Mouse (Mus musculus): ENCODE results near the gene Ppp1r12c. TPM values are rescaled to one million over a fixed set of nuclear protein-coding genes. Genes with fewer than 3 reads are reported as not detected.

The Ppp1r12c gene
- polyA plus RNA-seq, 1 experiment from 2014 or later: 14.9 TPM

- Histone ChIP-seq H3K27me3 (ENCODE audit: insufficient read depth, low read length) (peaks cover 16% of the 10 kb centered on the region), H3K27ac (ENCODE audit: low read depth) (no peak overlapping the region), H3K4me2 (ENCODE audit: low read depth, low read length) (no peak overlapping the region), H3K4me3 (ENCODE audit: low read depth, low read length) (no peak overlapping the region), H3K9ac (replicated peaks) (no peak overlapping the region), H3K9me3 (ENCODE audit: low read length) (no peaks in the 10 kb centered on the region), H3K4me1 (ENCODE audit: insufficient read depth) (peaks cover 7% of the 10 kb centered on the region; the same call in 1 of the 2 replicates), H3K36me3 (replicated peaks; ENCODE audit: insufficient read depth, low read length) (no peaks in the 10 kb centered on the region)
- no peak for DNase-seq
- TF ChIP-seq EP300 (IDR thresholded peaks at IDR 0.05; ENCODE audit: low read depth) (no peak), CTCF (IDR thresholded peaks at IDR 0.05; ENCODE audit: low read depth) (no peak)
- 50% methylated on average over 1 of the region's 1 CpGs for WGBS (ENCODE audit: insufficient replicate concordance)
- ATAC-seq: no peak
Observed at GRCm38 (mm10) chr7:4518487-4518886, 17.0 kb upstream of the Ppp1r12c start.

DNA sequence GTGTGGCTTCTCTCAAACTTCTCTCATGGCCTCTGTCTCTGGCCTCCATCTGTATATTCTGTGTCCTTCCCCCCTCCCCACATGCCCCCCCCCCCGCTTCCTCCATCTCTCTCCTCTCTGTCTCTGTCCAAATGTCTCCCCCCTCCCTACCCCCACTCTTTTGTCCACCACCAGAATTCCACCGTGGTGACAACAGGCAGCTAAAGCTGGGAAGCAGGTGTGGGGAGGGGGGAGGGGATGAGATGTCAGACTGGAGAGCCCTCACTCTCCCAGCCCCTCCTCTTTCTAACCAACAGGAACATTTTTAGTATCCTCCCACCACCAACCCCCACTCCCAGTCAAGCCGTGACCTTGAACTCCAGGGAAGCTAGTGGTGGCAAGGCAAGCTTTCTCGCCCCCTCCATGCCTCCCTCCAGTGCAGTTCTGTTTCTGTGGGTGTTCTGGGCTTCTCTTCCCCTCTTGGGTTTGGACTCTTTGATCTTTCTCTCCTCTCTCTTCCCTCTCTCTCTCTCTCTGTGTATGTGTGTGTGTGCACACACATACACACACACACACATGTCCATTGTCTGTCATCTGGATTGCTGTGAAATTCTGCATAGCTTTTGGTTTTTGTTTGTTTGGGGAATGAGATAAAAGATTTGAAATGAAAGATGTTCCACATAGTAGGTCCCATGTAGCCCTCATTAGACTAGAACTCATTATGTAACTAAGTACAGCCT is 15.0 kb upstream of the Ppp1r12c start, which contains the start of gene Tnnt1:
TSS of gene Tnnt1 (minus strand) at position 51 of the 719 bp plus-strand sequence.
- H3K9ac ChIP-seq (replicated peaks): no peak within 1 kb of the TSS
- WGBS (ENCODE audit: insufficient replicate concordance): 27% methylated on average over 4 of the region's 4 CpGs
- ATAC-seq: no peak

GRCm38 (mm10) chr7:4515853-4516252 is 14.4 kb upstream of the Ppp1r12c start:
- no peak overlapping the region for H3K4me2 ChIP-seq (ENCODE audit: low read depth, low read length)
- no peak overlapping the region for H3K4me3 ChIP-seq (ENCODE audit: low read depth, low read length)

More for the DNA sequence above, 15.0 kb upstream of the Ppp1r12c start, which contains the start of gene Tnnt1:
- TF ChIP-seq CTCF (IDR thresholded peaks at IDR 0.05; ENCODE audit: low read depth) (no peak), EP300 (IDR thresholded peaks at IDR 0.05; ENCODE audit: low read depth) (no peak)
- Histone ChIP-seq H3K4me3 (ENCODE audit: low read depth, low read length) (no peak within 1 kb of the TSS), H3K36me3 (replicated peaks; ENCODE audit: insufficient read depth, low read length) (no peaks in the 10 kb centered on the region), H3K27ac (ENCODE audit: low read depth) (no peak within 1 kb of the TSS), H3K27me3 (ENCODE audit: insufficient read depth, low read length) (peaks cover 12% of the 10 kb centered on the region), H3K4me1 (ENCODE audit: insufficient read depth) (peaks cover 7% of the 10 kb centered on the region; the same call in 1 of the 2 replicates), H3K9me3 (ENCODE audit: low read length) (no peaks in the 10 kb centered on the region), H3K4me2 (ENCODE audit: low read depth, low read length) (no peak within 1 kb of the TSS)
- DNase-seq: no peak

GRCm38 (mm10) chr7:4513829-4514712 is 12.6 kb upstream of the Ppp1r12c start:
- ATAC-seq: no peak
- no peak for DNase-seq
- H3K27ac ChIP-seq (ENCODE audit: low read depth): no peak overlapping the region
- no peak overlapping the region for H3K9ac ChIP-seq (replicated peaks)
- H3K4me3 ChIP-seq (ENCODE audit: low read depth, low read length): no peak overlapping the region
- H3K4me1 ChIP-seq (ENCODE audit: insufficient read depth): peaks cover 7% of the 10 kb centered on the region
- TF ChIP-seq CTCF (IDR thresholded peaks at IDR 0.05; ENCODE audit: low read depth): no peak
- no peak for TF ChIP-seq EP300 (IDR thresholded peaks at IDR 0.05; ENCODE audit: low read depth)
- no peaks in the 10 kb centered on the region for H3K36me3 ChIP-seq (replicated peaks; ENCODE audit: insufficient read depth, low read length)
- H3K4me2 ChIP-seq (ENCODE audit: low read depth, low read length): no peak overlapping the region
- H3K27me3 ChIP-seq (ENCODE audit: insufficient read depth, low read length): no peaks in the 10 kb centered on the region
- no peaks in the 10 kb centered on the region for H3K9me3 ChIP-seq (ENCODE audit: low read length)
- WGBS (ENCODE audit: insufficient replicate concordance): 67% methylated on average over 6 of the region's 6 CpGs

More at GRCm38 (mm10) chr7:4515853-4516252, 14.4 kb upstream of the Ppp1r12c start:
- H3K9ac ChIP-seq (replicated peaks): no peak overlapping the region
- H3K27me3 ChIP-seq (ENCODE audit: insufficient read depth, low read length): peaks cover 7% of the 10 kb centered on the region; the same call in 1 of the 2 replicates
- TF ChIP-seq CTCF (IDR thresholded peaks at IDR 0.05; ENCODE audit: low read depth) (no peak), EP300 (IDR thresholded peaks at IDR 0.05; ENCODE audit: low read depth) (no peak)
- no peak overlapping the region for H3K27ac ChIP-seq (ENCODE audit: low read depth)
- no peak for DNase-seq
- 64% methylated on average over 6 of the region's 6 CpGs for WGBS (ENCODE audit: insufficient replicate concordance)
- H3K4me1 ChIP-seq (ENCODE audit: insufficient read depth): peaks cover 1% of the 10 kb centered on the region; the same call in 1 of the 2 replicates
- ATAC-seq: no peak
- H3K9me3 ChIP-seq (ENCODE audit: low read length): no peaks in the 10 kb centered on the region
- no peaks in the 10 kb centered on the region for H3K36me3 ChIP-seq (replicated peaks; ENCODE audit: insufficient read depth, low read length)

DNA sequence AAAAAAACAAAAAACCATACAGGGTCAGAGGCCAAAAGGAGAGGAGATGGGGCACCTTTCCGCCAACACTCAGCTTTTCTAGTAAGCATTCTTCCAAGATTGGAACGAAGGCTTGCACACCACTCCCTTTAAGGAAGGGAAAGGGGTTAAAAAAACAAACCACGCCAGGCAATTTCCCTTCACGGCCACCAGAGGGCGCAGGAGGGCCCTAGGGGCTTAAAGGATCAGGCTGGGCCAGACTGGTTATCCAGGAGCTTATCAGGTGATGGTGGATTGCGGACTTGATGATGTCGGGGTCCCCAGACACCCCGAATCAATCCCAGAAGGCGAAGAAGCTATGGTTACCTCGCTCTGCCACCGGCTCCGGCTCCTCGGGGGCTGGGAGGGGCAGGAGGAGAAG is 11.8 kb upstream of the Ppp1r12c start:
- no peak overlapping the region for H3K4me2 ChIP-seq (ENCODE audit: low read depth, low read length)
- 21% methylated on average over 13 of the region's 13 CpGs for WGBS (ENCODE audit: insufficient replicate concordance)
- no peak overlapping the region for H3K9ac ChIP-seq (replicated peaks)
- TF ChIP-seq EP300 (IDR thresholded peaks at IDR 0.05; ENCODE audit: low read depth): no peak
- peak; percentile 96 for TF ChIP-seq CTCF (IDR thresholded peaks at IDR 0.05; ENCODE audit: low read depth)
- DNase-seq (peak; percentile 69), ATAC-seq (peak; percentile 33; the same call in 1 of the 2 replicates)
- no peaks in the 10 kb centered on the region for H3K27me3 ChIP-seq (ENCODE audit: insufficient read depth, low read length)
- H3K36me3 ChIP-seq (replicated peaks; ENCODE audit: insufficient read depth, low read length): no peaks in the 10 kb centered on the region
- H3K4me1 ChIP-seq (ENCODE audit: insufficient read depth): peaks cover 15% of the 10 kb centered on the region
- H3K4me3 ChIP-seq (ENCODE audit: low read depth, low read length): no peak overlapping the region
- no peak overlapping the region for H3K27ac ChIP-seq (ENCODE audit: low read depth)
- H3K9me3 ChIP-seq (ENCODE audit: low read length): no peaks in the 10 kb centered on the region
